Mouse (Mus musculus): ENCODE results near the gene Aldh1a7.
"Not testable (repeated sequence)": the region's sequence is repeated elsewhere in the genome, so short reads cannot be mapped to it uniquely, and the experiment has no call there.

Aldh1a7 gene

GRCm38 (mm10) chr19:20727381-20727780, at the start of gene Aldh1a7:
Gene Aldh1a7, minus strand, starts transcription at chr19:20727562.
- in situ Hi-C loops (cut with MboI, MseI): no loop called here

DNA sequence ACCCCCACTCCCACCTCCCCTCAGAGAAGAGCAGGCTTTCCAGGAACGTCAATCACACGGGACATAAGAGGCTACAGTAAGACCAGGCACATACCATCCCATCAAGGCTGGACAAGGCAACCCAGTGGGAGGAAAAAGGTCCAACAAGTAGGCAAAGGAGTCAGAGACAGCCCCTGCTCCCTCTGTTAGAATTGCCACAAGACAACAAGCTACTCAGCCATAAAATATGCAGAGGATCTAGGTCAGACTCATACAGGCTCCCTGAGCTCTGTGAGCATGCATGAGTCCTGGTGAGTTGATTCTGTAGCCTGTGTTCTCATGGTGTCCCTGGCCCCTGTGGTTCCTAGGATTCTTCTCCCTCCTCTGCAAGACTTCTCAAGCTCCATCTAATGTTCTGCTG, 48.3 kb upstream of the Aldh1a7 start:
- in situ Hi-C loops (cut with MboI, MseI): no loop called here

- in situ Hi-C loops (cut with MboI, MseI): no loop called here
Measured at GRCm38 (mm10) chr19:20773941-20774340, 46.6 kb upstream of the Aldh1a7 start.

DNA sequence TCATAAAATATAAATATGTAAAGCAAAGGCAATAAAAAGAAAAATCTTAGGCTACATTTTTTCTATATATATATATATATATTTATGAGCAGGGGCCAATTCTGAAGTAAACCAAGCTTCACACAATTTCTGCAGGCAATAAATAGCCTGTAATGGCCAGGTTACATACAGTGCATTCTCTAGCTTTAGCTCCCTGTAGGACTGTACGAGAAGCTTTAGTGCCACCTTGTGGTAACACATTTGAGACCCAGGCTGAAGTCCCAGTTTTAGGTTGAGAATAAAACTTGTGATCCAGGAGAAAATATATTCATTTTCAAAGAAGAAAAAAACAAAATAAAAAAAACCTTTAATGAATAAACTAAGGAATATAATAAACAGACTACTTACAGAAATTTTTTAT, 36.9 kb upstream of the Aldh1a7 start:
- in situ Hi-C loops (cut with MboI, MseI): loop anchor here (5.0 kb wide), 1 partner anchor 397 kb away; no protein-coding TSS in a partner anchor

GRCm38 (mm10) chr19:20761675-20762426, 34.5 kb upstream of the Aldh1a7 start:
- in situ Hi-C loops (cut with MboI, MseI): loop anchor here (5.0 kb wide), 1 partner anchor 395 kb away; no protein-coding TSS in a partner anchor

DNA sequence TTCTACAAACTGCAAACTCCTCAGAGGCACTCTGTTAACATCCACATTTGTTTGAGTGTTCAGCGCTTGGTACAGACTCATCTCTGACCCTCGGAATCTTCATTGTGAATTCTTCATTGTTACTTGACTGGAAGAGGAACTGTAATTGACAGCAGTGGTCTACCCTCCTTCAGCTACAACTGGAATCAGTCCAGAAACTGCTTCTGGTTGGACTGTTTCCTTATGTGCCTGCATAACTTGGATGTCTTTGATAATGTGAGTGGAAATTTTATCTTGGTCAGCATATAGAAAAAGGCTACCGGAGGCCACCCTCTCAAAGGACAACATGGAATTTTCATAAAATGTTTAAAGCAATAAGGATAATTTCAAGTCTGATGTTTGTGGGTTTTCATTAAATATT, 33.8 kb upstream of the Aldh1a7 start:
- in situ Hi-C loops (cut with MboI, MseI): loop anchor here (5.0 kb wide), 1 partner anchor 394 kb away; no protein-coding TSS in a partner anchor

GRCm38 (mm10) chr19:20744630-20745029, 17.3 kb upstream of the Aldh1a7 start:
- in situ Hi-C loops (cut with MboI, MseI): no loop called here

DNA sequence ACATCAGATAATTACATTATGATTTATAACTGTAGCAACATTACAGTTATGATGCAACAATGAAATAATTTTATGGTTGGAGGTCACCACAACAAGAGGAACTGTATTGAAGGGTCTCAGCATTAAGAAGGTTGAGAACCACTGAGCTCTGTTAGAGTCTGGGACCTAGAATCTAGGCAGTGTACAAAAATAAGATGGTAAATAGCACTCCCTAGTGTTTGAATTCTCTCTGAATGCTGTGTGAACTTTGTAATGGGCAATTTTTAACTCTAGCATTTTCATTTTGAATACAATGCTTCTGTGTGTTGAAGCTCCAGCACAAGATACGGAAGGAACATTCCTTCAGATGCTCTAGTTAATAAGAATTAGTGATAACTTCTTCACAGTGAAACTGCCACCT, 916 bp upstream of the Aldh1a7 start:
- in situ Hi-C loops (cut with MboI, MseI): no loop called here

- in situ Hi-C loops (cut with MboI, MseI): no loop called here
Measured at GRCm38 (mm10) chr19:20722913-20723312, 4.4 kb downstream of the Aldh1a7 start.

- in situ Hi-C loops (cut with MboI, MseI): no loop called here
Measured at GRCm38 (mm10) chr19:20720298-20720697, 7.1 kb downstream of the Aldh1a7 start.

DNA sequence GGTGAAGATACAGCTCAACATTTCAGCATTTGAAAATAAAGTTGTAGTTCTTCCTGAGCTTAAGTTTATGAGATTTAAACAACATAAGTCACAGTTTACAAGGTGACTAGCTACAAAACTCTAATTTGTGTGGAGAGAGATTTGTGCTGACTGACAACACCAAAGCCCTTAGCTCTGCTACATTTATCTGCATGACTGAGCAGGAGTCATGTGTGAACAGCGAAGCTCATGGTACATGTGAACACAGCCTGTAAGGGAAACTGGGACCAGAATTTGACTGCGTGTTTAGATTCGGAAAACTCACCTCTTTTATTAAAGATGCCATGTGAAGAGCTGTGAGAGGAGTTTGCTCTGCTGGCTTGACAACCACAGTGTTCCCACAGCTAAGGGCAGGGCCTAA, 11.7 kb downstream of the Aldh1a7 start:
- in situ Hi-C loops (cut with MboI, MseI): no loop called here

- in situ Hi-C loops (cut with MboI, MseI): no loop called here
Measured at GRCm38 (mm10) chr19:20715093-20715492, 12.3 kb downstream of the Aldh1a7 start.

DNA sequence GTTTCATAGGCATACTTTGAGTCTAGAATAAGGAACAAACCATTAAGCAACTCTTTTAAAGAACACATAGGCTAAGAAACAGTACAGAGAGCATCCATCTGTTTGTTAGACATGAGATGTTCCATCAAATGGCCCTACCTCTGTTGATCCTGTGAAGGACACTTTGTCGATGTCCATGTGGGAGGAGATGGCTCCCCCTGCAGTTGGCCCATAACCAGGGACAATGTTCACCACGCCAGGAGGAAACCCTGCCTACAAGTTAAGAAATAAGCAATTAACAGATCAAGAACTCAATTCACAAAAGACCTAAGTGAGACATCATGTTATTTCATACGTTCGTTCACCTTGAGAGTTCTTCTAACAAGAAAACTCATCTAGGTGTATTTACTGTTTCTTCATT, 12.8 kb downstream of the Aldh1a7 start:
- in situ Hi-C loops (cut with MboI, MseI): loop anchor here (5.0 kb wide), 1 partner anchor 52 kb away; no protein-coding TSS in a partner anchor

- in situ Hi-C loops (cut with MboI, MseI): no loop called here
Measured at GRCm38 (mm10) chr19:20707159-20707558, 20.2 kb downstream of the Aldh1a7 start.

DNA sequence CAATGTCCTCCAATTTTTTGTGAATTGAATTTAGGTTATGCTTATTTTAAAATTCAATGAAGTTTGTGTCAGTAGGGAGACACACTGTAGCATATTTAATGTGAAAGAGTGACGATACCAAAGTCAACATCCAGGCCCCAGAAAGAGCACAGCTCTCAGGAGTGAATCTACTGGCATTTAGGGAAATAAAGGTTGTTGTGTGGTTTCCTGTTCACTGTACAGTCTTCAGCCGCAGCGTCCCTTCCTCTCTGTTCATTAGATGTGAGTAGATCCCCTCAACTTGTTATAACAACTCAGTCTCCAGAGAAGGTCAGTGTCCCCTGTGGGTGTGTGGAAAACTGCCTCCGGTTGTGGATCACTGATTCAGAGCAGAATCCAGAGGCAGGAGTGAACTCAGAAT, 20.6 kb downstream of the Aldh1a7 start:
- in situ Hi-C loops (cut with MboI, MseI): no loop called here

DNA sequence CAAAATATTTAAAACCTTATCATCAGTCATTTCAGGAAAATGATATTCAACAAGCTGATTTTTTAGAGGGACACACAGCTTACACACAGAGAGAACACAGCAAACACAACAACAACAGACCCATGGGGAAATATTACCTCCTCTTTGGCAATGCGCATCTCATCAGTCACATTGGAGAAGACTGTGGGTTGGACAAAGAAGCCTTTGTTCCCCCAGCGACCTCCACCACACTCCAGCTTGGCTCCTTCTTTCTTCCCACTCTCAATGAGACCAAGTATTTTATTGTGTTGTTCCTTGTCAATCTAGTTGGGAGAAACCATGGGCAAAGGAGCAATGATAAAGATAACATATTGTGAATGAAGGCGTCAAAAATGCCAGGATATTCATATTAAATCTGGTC, 25.3 kb downstream of the Aldh1a7 start:
- in situ Hi-C loops (cut with MboI, MseI): no loop called here

DNA sequence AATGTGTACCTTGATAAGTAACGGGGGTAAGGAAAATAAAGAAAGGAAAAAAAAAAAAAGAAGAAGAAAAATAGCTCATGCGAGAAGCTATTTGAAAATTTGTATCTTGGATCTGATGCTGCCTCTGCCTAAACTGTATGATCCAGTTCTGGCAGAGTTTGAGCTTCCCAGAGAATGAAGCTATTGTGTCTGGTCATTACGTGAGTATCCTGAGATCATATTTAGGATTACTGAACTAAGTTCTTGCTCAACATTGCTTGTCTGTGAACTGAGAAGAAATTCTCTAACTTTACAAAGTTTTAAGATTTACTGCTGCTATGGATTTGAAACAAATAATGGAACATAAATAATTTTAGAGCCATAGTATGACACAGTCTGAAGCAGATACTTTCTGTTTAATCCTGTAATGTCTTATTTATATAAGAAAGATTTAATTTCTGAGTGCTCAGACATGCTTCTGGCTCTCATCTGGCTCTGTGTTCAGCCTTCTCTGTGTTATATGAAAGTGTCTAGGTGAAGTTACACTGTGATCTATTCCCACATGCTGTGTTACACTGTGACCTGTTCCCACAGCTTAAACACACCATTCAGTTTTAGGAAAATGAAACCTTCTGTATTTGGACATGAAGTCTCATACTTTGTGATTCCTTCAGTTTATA, 49.5 kb downstream of the Aldh1a7 start:
- in situ Hi-C loops (cut with MboI, MseI): no loop called here

GRCm38 (mm10) chr19:20654141-20654873, 73.1 kb downstream of the Aldh1a7 start:
- in situ Hi-C loops (cut with MboI, MseI): no loop called here

GRCm38 (mm10) chr19:20653082-20653676, 74.2 kb downstream of the Aldh1a7 start:
- in situ Hi-C loops (cut with MboI, MseI): no loop called here

GRCm38 (mm10) chr19:20650008-20650407, 77.4 kb downstream of the Aldh1a7 start:
- in situ Hi-C loops (cut with MboI, MseI): no loop called here

- in situ Hi-C loops (cut with MboI, MseI): not testable (repeated sequence)
Measured at GRCm38 (mm10) chr19:20647496-20647895, 79.9 kb downstream of the Aldh1a7 start.

- in situ Hi-C loops (cut with MboI, MseI): no loop called here
Measured at GRCm38 (mm10) chr19:20644346-20644745, 83.0 kb downstream of the Aldh1a7 start.
